Mouse (Mus musculus): ENCODE data around the gene Adam19.
A peak's percentile ranks its signal among the peaks of the same experiment; 100 is the strongest.

Adam19 gene

DNA sequence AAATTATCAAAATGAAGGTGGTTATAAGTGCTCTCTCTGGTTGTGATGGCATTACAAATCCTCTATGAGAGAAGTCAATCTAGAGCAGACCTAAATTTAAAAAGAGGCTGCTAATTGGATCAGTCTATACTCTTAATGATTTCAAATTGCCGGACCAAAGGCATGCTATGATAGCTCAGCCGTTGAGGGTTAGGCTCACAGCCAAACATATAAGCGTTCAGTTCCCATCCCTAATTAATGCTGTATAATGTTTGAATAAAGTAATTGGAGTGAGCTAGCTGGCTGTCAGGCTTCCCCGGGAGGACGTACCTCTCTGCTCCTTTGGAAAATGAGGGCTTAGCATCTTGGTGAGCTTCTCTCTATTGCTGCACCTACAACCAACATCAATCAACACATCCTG, 53.4 kb downstream of the Adam19 start:
- DNase-seq, result no peak

DNA sequence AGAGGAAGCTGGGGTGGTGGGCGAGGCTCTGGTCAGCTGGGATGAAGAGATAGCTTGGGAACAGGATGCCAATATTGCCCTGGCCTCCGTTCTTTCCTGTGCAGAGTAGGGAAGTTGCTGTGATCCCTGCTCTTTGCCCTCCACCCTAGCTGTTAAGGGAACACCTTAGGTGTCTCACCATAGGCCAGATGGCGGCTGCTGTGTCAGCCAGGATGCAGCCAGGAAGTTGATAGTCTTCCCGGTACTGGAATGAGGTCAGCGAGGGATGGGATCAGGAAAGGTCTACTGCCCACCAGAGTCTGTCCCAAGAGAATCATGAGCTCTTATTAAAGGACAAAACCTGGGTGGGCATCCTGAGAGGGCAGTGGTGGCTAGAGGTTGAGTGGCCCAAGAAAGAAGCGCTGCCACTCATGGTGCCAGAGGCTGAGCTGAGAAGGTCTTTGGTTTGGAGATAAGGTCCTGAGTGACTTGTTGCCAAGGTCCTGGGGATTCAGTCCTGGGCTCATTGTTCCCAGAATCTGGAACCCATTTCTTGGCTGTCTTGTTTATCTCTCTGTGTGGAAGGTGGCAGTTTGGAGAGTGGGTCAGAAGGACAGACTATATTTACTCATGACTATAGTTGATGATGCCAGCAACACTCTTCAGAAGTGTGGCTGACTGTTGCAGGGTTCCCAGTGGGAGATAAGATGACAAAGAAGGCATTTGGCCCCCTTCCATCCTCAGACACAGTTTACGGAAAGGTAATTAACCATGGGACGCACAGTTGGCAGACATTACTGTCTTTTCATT, 54.6 kb downstream of the Adam19 start:
- peak; percentile 34 to 53 for DNase-seq

DNA sequence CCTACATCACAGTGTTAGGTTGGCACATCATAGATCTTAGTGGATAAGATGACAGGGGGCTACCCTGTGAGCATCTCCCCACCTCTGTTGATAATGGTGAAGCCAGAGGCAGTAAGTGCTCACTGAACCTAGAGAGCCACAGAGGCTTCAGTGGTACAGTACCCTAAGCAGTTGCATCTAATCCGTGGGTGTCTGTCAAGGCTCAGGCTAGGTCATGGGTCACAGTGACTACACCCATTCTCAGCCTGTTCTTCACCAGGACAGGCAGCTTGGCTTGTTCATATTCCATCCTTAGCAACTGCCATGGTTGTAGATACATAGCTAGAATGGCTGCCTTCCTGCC, 55.1 kb downstream of the Adam19 start:
- DNase-seq, result no peak

DNA sequence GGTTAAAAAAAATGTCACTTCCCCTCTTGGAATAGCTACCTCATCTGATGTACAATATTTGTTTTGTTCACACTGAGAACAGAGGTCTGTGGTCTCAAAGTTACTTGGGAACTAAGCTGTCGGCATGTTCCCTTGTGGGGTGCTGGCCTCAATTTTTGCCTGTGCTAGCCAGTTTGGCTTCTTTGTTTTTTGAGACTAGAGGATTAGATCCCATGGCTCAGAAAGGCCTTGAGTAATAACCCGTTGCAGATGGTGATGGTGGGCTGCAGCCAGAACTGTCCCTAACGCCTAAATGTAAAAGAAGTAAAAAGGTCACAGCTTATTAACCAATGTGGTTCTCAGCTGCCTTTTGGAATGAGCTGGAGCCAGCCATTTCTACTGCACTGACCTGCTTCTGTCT, 57.4 kb downstream of the Adam19 start:
- DNase-seq, result no peak

DNA sequence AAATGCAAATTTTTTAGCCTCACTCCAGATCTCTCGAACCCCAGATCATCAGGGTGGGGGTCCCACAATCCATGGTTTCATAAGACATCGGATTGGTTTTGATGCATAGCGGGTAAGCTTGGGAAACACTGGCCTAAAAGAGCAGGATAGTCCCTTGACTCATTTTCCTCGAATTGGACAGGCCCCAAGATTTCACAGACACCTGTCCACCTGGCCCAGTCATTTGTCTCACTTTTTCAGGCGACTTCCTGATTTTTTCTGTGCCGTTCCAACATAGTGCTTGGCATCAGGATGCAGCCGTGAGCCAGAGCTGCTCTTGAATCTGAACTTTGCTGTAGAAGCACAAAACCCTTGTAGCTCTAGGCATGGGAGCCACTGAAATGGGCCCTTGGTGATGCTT, 58.4 kb downstream of the Adam19 start:
- DNase-seq, result peak; percentile 55 to 64

DNA sequence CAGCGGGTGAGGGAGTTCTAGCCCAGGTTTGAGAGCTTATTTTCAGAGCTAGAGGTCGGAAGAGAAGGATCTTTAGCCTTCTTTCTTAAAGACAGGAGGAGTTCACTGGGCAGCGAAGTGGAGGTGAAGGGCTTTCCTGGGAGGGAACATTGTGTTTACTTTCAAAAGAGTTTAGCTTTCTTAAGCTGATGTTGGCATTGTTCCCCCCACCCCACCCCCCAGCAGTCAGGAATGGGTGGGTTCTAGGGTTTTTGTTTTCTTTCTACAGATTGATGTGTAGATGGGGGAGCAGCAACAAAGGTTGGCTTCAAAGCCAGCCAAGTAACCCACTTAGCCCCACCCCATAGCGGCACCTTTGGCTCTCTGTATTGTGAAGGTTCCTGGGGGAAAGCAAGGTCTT, 59.2 kb downstream of the Adam19 start:
- no peak for DNase-seq

DNA sequence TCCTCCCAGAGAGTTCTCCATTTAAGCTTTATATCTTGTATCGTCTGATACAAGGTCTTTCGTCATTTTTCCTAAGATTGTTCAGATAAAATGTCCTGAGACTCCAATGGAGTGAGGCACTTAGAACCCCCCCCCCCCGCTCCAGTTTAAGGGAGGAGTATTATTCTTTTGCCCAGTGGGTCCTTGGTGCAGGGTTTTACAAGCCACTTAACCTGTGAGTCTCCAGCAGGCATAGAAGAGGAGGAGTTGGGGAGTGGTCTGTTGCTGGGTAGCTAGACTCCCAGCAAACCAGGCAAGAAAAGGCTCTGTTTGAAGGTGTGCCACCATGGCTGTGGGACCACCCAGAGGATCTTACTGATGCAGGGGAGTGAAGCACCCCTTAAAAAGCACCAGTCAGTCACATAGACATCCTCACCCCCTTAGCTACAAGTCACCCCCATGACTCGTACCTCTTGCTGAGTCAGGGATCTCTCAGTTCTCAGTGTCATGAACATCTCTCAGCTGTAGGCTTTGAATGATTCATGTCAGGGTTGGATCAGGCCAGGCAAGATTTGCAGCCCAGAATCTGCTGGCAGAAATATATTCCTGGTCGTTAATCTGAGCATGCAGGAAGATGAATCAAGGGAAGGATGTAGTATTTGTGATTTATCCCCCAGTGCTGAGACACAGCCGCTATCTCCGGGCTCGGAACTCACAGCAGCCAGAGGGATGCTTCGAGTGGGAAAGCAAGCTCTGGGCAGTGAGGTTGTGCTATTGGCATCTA, 59.8 kb downstream of the Adam19 start:
- no peak for DNase-seq

DNA sequence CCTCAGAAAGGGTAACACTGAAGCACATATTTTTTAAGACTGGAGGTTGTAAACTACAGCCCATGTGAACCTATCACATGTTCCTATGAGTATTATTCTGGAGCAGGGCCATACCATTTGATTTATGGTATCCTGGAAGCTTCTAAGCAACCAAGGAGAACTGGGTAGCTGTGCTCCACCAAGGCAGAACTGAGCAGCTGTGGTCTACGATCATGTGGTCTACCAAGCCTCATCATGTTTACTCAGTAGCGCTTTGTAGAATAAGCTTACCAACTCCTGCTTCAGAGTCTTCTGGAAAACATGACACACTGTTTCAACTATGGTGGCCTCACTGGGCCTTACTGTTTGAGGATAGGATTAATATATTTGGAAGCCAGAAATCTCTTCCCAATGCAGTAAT, 60.7 kb downstream of the Adam19 start:
- DNase-seq, result no peak

DNA sequence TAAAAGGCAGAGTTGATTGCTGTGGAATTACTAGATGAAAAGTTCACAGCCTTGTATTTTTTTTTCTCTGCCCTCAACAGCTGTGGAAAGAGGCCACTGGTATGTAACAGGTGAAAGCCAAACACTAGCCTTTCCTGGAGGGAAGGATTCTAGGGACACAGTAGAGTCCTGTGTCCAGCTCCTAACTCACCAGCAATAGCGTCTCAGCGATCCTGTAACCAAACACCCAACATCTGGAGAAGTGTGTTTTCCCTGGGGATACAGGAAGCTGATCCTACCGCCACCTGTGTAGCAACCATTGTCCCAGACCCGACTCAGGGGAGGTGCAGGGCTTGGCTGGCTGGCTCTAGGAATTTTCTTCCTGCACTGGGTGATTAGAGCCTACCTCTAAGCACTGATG, 63.8 kb downstream of the Adam19 start:
- DNase-seq, result no peak

DNA sequence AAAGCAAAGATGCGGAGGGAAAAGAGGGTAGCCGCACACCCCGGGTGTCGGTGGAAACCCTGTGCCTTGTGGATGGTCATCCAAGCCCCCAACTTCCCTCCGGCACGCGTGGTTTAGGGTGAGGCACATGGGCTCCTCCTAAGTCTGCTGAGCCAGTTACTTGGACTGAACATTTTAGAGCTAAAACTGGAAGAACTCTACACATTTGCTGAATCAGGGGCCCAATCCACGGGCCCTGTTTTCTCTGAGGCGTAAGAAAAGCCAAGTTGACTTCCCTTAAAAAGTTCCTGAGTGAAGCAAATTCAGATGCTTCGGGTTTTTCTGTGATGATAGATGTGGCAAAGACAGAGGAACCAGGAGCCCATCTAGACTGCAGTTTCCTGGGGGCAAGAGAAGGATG, 64.3 kb downstream of the Adam19 start:
- DNase-seq, result no peak

DNA sequence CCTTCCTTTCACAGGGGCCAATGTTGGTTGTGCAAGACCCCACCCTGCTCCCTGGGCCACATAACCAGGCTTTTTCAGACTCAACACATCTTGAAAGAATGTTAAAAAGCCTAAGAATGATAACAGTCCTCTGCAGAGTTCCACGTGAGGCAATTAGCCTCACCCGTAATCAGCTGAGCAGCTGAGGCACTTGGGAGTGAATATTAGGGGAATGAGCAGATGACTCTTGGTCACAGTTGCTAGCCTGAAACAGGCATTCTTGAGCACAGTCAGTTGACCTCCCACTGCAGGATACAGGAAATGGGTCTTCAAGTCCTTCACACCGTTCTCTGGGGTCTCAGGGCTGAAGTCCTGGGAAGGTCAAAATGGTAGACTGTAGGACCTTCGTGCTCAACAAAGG, 65.9 kb downstream of the Adam19 start:
- DNase-seq, result no peak

DNA sequence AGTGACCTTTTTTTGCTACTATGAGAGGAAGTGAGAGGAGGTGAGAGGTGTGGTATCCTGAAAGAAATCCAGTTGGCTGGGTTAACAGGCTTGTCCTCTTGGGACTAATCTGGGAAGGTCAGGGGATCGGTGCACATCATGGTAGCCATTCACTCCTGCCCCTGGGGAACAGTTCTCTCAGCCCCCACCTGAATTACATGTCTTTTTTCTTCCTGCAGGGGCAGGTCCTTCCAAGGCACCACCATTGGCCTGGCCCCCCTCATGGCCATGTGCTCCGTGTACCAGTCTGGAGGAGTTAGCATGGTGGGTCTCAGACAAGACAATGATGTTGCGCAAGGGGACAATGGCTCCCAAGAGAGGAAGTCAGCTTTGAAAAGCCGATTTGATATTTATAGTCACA, 67.1 kb downstream of the Adam19 start:
- DNase-seq, result no peak

DNA sequence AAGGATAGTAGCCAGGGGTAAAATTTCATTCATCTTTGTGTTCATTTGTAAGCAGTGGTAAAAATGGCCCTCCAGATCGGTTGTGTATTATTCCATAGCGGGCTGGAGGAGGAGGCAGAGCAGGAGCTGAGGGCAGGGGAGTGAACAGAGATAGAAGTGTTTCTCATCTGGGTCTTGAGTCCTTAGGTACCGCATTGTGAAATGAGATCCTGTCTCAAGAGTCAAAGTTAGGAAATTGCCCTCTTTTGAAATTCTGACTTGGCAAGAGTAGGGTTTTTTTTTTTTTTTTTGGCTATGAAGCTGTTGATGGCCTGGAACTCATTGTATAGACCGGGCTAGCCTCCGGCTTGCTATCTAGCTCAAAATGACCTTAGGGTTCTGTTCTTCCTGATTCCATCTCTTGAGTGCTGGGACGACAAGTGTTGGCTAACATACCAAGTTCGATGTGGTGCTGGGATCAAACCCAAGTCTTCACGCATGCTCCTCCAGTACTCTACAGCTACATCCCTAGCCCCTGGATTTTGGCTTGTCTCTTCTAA, 67.6 kb downstream of the Adam19 start:
- no peak for DNase-seq

DNA sequence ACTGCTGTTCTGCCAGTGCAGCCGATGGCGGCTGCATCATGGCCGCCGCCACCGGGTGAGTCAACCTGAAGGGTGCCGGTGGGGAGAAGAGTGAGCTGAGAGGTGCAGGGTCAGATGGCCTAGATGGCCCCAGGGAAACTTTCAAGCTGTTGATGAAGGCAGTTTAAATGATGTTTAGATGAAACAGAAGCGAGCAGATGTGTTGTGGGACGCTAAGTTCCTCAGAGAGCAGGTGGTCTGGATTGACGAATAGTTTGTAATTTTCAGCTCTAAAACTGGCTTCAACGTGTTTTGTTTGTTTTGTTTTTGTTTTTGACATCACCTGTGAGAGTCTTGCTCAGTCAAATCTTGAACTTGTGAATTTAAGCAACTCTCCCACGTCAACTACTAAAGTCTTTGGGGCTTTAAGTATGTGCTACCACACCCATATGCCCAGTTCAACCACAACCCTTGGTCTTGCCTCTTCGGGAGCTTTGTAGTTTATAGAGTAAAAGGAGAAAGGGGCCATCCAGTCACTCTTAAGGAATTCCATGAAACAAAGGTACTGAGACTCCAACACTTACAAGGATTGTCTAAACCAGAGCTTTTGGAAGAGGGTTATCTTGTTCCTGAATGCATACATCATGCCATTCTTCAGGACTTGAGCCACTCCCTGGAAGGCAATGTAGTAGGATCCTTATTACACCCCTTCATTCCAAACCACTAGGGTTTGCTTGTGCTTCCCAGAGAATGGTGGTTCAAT, 69.5 kb downstream of the Adam19 start:
- no peak for DNase-seq

DNA sequence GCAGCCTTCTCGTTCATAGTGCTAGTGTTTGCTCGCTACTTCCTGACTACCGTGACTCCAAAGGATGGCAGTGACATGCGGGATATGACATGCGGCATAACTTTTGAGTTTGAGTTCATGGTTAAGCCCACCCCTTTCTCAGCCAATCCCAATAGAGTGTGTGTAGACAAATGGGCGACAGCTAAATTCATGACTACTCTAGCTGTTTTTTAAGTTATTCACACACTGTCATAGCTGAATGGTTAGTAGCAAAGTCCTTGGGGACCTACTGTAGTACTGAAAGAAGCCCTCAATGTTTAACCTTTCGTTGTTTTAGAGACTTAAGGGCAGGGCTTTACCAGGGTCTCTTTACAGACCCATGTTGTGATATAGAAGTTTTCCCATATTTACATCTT, 70.0 kb downstream of the Adam19 start:
- DNase-seq, result no peak

DNA sequence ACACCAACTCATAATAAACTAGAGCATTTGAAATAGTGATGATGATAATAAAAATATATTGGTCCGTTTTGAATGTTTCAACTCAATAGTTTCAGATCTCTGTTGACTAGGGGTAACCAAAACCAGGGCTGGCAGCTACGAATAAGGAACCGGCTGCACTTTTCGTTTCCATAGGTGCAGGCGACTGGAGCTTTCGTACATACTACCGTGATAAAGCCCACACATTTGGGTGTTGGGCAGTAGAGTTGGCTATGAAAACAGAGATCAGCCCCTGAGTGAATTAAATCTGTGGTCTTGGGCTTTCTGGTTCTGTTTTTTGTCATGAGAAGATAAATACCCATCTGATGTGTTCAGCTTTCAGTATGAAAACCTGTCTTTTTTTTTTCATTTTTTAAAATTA, 70.5 kb downstream of the Adam19 start:
- no peak for DNase-seq

DNA sequence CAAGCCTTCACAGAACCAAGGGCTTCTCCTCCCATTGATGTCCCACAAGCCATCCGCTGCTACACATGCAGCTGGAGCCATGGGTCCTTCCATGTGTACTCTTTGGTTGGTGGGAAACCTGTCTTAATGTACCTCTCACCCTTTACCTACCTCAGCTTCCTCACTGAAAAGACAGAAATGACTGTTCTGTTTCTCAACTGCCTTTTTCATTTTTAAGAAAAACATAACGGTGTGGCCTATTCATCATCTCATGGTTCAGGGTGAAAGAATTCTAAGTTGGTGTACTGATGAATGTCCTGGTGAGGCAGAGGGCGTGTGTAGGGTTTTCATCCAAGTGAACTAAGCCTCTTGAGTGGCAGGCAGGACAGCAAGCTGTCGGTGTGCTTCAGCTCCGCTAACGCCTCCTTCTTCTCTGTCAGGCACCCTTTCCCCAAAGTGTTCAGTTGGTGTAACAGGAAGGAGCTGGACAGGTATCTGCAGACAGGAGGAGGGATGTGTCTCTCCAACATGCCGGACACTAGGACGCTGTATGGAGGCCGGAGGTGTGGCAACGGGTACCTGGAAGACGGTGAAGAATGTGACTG, 71.1 kb downstream of the Adam19 start:
- no peak for DNase-seq

DNA sequence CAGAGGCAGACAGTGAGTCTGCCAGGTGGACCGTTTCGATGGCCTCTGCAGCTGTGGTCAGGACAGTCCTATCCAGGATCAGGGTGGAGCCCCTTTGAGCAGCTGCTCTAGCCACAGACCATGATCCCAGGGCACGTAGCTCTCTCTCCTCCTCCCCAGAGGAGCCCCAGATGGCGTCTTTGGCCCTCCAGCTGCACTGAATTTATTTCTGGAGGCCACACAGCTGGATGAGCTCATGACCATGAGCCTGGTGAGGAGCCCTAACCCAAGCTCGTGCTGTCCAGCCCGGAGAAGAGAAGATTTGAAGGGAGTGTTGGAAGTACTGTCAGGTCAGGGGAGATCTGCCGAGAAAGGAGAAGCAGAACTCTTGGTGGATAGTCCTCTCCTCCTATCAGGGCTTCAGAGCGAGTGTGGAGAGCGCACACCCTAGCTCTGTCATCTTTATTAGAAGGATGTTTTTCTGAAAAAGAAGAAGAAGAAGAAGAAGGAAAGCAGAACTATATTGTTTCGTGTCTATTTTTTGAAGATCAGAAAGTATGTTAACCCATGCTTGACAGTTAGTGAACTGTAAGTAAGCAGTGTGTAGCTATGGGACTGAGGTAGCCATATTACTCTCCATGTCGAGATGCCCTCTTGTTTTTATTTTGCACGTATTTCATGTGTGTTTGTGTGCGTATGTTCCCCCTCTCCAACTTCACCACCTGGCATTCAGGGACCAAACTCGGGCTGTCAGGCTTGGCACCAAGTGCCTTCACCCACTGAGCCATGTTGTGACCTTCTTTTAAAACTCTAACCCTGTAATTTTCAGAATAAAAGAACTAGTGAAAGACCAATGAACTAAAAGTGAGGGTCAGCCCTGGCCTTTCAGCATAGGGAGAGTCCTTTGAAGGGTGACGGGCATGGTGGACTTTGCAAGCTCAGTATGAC, 72.1 kb downstream of the Adam19 start:
- no peak for DNase-seq

DNA sequence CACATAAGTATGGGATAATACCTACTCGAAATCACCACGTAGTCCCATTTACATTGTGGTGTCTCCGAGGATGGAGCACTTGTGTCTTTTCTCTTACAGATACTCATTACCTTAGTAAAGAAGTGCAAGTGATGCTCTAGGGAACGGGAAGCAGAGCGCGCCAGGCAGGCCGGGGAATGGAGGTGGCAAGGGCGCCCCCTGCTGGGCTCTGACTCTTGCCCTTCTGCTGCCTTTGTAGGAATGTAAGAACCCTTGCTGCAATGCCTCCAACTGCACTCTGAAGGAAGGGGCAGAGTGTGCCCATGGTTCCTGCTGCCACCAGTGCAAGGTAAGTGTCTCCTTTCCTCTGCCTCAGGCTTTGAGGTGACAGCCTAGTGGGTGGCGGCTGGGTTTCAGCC, 72.8 kb downstream of the Adam19 start:
- peak; percentile 73 to 84 for DNase-seq

DNA sequence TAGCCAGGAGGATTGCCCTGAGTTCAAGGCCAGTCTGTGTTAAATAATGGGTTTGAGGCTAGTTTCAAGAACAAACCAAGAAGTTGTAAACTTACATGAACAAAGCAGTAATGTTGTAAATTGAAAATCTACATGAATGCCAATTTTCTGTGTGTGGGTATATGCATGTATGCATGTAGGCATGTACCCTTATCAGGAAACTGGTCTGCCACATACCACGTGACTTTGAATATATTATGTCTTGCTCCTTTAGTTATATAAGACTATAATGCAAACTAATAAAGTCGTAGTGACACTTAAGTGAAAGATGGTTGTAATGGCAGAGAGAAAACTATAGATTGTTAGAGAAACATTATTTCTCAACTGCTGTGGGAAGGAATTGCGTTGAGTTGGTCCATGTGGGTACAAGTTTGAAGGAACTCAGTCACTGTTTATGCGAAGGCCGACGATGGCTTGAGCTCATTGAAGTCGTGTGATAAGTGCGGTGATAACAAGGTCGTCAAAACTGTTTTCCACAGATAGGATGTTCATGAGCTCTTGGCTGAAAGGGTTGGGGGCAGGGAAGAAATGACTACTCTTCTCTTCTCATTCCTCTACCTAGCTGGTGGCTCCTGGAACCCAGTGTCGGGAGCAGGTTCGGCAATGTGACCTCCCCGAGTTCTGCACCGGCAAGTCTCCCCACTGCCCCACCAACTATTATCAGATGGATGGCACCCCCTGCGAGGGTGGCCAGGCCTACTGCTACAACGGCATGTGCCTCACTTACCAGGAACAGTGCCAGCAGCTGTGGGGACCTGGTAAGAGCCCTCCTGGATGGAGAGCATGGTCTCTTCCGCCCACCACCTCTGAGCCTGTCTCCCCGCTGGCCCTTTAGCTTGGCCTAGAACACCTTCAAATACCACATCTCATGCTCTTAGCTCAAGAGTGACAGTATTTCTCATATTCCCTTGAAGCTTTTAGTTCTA, 75.5 kb downstream of the Adam19 start:
- DNase-seq, result no peak

DNA sequence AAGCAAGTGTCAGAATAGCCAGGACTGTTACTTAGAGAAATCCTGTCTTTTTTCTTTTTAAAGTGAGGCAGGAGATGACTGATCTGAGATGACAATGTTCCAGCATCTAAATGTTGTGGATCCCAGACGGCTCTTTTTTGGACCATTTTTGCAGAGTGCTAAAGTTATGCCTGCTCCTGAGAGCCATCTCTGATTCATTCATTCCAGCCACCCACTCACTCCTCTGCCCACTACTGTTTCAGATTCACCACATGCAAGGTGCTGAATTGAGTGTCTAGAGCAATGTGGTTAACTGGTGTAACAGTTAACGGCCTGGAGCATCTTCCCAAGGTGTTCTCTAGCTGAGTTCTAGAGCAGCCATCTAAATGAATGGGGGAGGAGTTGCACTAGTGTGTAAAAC, 79.1 kb downstream of the Adam19 start:
- DNase-seq, result no peak
